7 mouse cellular contexts compared by ENCODE assay signal in genomic region chr19:38223356-38223904, GRCm38 (mm10). TPM values are rescaled to one million over a fixed set of nuclear protein-coding genes. Genes with fewer than 3 reads are reported as not detected.
DNase-seq lines count a peak whose midpoint lies in the region; ATAC-seq and TF ChIP-seq lines count a peak whose summit lies in the region.

No protein-coding gene starts in this region.

- H3K36me3 ChIP-seq in neural tube, embryonic 11.5 days (ENCODE audit: control insufficient read depth, insufficient read depth, low read length), result no peaks in the 10 kb centered on the region
- H3K36me3 ChIP-seq in hindbrain, embryonic 14.5 days (replicated peaks; ENCODE audit: control insufficient read depth, insufficient read depth), result peaks cover 12% of the 10 kb centered on the region
- peaks cover 5% of the 10 kb centered on the region for H3K36me3 ChIP-seq in midbrain, embryonic 13.5 days

- H3K9me3 ChIP-seq in neural tube, embryonic 11.5 days (ENCODE audit: control insufficient read depth, low read length), result no peaks in the 10 kb centered on the region
- H3K9me3 ChIP-seq in hindbrain, embryonic 14.5 days (ENCODE audit: control insufficient read depth, low read length), result no peaks in the 10 kb centered on the region
- H3K9me3 ChIP-seq in midbrain, embryonic 13.5 days, result no peaks in the 10 kb centered on the region

- no peak for TF ChIP-seq CTCF in cortical plate, adult 2 months (IDR thresholded peaks at IDR 0.05; ENCODE audit: extremely low read depth, insufficient read depth, low read length)

- H3K9ac ChIP-seq in neural tube, embryonic 11.5 days (ENCODE audit: low read length), result peak overlapping the region; percentile 76
- peak overlapping the region; percentile 69 for H3K9ac ChIP-seq in hindbrain, embryonic 14.5 days
- peak overlapping the region; percentile 75 for H3K9ac ChIP-seq in midbrain, embryonic 13.5 days (replicated peaks)

- peak overlapping the region; percentile 85 for H3K27ac ChIP-seq in neural tube, embryonic 11.5 days (ENCODE audit: low read depth, low read length)
- H3K27ac ChIP-seq in cortical plate, adult 2 months (ENCODE audit: insufficient read depth, low read length), result peak overlapping the region; percentile 73
- H3K27ac ChIP-seq in hindbrain, embryonic 14.5 days, result peak overlapping the region; percentile 94
- H3K27ac ChIP-seq in midbrain, embryonic 13.5 days, result peak overlapping the region; percentile 98

- 15% methylated on average over 12 of the region's 12 CpGs for WGBS in neural tube, embryonic 11.5 days
- 14% methylated on average over 12 of the region's 12 CpGs for WGBS in hindbrain, embryonic 14.5 days
- WGBS in midbrain, embryonic 13.5 days, result 11% methylated on average over 12 of the region's 12 CpGs

- no peaks in the 10 kb centered on the region for H3K27me3 ChIP-seq in neural tube, embryonic 11.5 days (ENCODE audit: control insufficient read depth, insufficient read depth, low read length)
- no peaks in the 10 kb centered on the region for H3K27me3 ChIP-seq in hindbrain, embryonic 14.5 days (ENCODE audit: control insufficient read depth, insufficient read depth, low read length)
- no peaks in the 10 kb centered on the region for H3K27me3 ChIP-seq in midbrain, embryonic 13.5 days

- no peak for DNase-seq in neural tube, embryonic 11.5 days (ENCODE audit: low spot score)
- no peak for DNase-seq in neural tube, embryonic 10.5 days (ENCODE audit: extremely low spot score, low spot score)
- DNase-seq in hindbrain, embryonic 14.5 days (ENCODE audit: low spot score), result no peak
- DNase-seq in MN1 (ENCODE audit: low spot score), result no peak
- DNase-seq in layer of hippocampus, adult 9-11 months, result no peak

- peak overlapping the region; percentile 65 for H3K4me3 ChIP-seq in neural tube, embryonic 11.5 days (ENCODE audit: low read depth, low read length)
- H3K4me3 ChIP-seq in cortical plate, adult 2 months (ENCODE audit: insufficient read depth, low read length), result peak overlapping the region; percentile 55
- peak overlapping the region; percentile 47 for H3K4me3 ChIP-seq in hindbrain, embryonic 14.5 days (replicated peaks; ENCODE audit: low read length)
- peak overlapping the region; percentile 54 for H3K4me3 ChIP-seq in midbrain, embryonic 13.5 days (replicated peaks)

- peaks cover 8% of the 10 kb centered on the region for H3K4me1 ChIP-seq in neural tube, embryonic 11.5 days (ENCODE audit: control insufficient read depth, insufficient read depth, low read length)
- H3K4me1 ChIP-seq in cortical plate, adult 2 months (ENCODE audit: control insufficient read depth, insufficient read depth, low read length), result peaks cover 2% of the 10 kb centered on the region; the same call in 1 of the 2 replicates
- H3K4me1 ChIP-seq in hindbrain, embryonic 14.5 days (replicated peaks; ENCODE audit: control insufficient read depth, insufficient read depth, low read length), result peaks cover 10% of the 10 kb centered on the region; the same call in 1 of the 2 replicates
- H3K4me1 ChIP-seq in midbrain, embryonic 13.5 days (replicated peaks), result peaks cover 9% of the 10 kb centered on the region

- peak; percentile 32; the same call in 1 of the 2 replicates for ATAC-seq in neural tube, embryonic 11.5 days (ENCODE audit: insufficient read depth, low FRiP score, low TSS enrichment)
- ATAC-seq in hindbrain, embryonic 14.5 days (ENCODE audit: low FRiP score), result peak; percentile 29
- ATAC-seq in midbrain, embryonic 13.5 days, result peak; percentile 48

- peak overlapping the region; percentile 53 for H3K4me2 ChIP-seq in neural tube, embryonic 11.5 days (ENCODE audit: low read depth)
- H3K4me2 ChIP-seq in hindbrain, embryonic 14.5 days (replicated peaks), result peak overlapping the region; percentile 64
- H3K4me2 ChIP-seq in midbrain, embryonic 13.5 days (replicated peaks), result peak overlapping the region; percentile 66

- TF ChIP-seq POLR2A in cortical plate, adult 2 months (IDR thresholded peaks at IDR 0.05; ENCODE audit: extremely low read depth, insufficient read depth, low read length), result 0 out of 2 replicates have a peak, but pooled peaks have one; percentile 27

RNA-seq across cellular contexts. Expression of gene Fra10ac1, which starts 0.5 kb away (rescaled TPM):
- polyA plus RNA-seq in neural tube, embryonic 11.5 days (2014; fragmentation: Nextera tagmentation; extraction: Ambion mirVana), result 38.5 and 40.3 TPM in 2 replicates
- polyA plus RNA-seq in cortical plate, adult 2 months (2012; rRNA removed), result 21.4 and 24.9 TPM in 2 replicates
- 33.5 and 34.5 TPM in 2 replicates for polyA plus RNA-seq in hindbrain, embryonic 14.5 days (2014; fragmentation: Nextera tagmentation; extraction: Ambion mirVana)
- polyA plus RNA-seq in midbrain, embryonic 13.5 days (2015; fragmentation: Nextera tagmentation; extraction: Ambion mirVana), result 50.9 and 54.6 TPM in 2 replicates

RNA-seq across cellular contexts. Expression of gene Lgi1, which starts 40.9 kb away (rescaled TPM):
- 0.40 and 0.70 TPM in 2 replicates for polyA plus RNA-seq in neural tube, embryonic 11.5 days (2014; fragmentation: Nextera tagmentation; extraction: Ambion mirVana)
- 80.9 and 90.5 TPM in 2 replicates for polyA plus RNA-seq in cortical plate, adult 2 months (2012; rRNA removed)
- polyA plus RNA-seq in hindbrain, embryonic 14.5 days (2014; fragmentation: Nextera tagmentation; extraction: Ambion mirVana), result 22.2 TPM in 2 replicates
- polyA plus RNA-seq in midbrain, embryonic 13.5 days (2015; fragmentation: Nextera tagmentation; extraction: Ambion mirVana), result 8.8 and 10.0 TPM in 2 replicates
